Mouse (Mus musculus) neutrophil, adult 5-6 weeks (primary cell): ENCODE data around the gene Csnk1e. TPM values are rescaled to one million over a fixed set of nuclear protein-coding genes. Genes with fewer than 3 reads are reported as not detected.
"Not testable (repeated sequence)": the region's sequence is repeated elsewhere in the genome, so short reads cannot be mapped to it uniquely, and the experiment has no call there.

ENCODE experiments used
- ATAC-seq: fragments of 151-379, 151-347 bp; 2 replicates; pipeline ENCODE4 v1.8.0; 2017; ENCODE audit warnings: mild to moderate bottlenecking, moderate TSS enrichment; ENCODE audit not compliant: insufficient number of reproducible peaks, poor library complexity, low FRiP score, severe bottlenecking; ENCODE audit errors: extremely low read depth
- total RNA-seq: library from RNA; stranded (forward); fragments of 200-1000 nt; gene quantifications from 2 replicates; pipeline ENCODE4 v1.2.3, GENCODE M21; 2017

Gene Csnk1e
- total RNA-seq: 83.1 and 92.8 TPM in 2 replicates

- peak; percentile 24 for ATAC-seq
Observed at GRCm38 (mm10) chr15:79455106-79455810, at the start of gene Csnk1e. Gene Csnk1e (minus strand): TSS chr15:79455566.

- no peak for ATAC-seq
Observed at GRCm38 (mm10) chr15:79504707-79505452, 49.5 kb upstream of the Csnk1e start, which contains the start of gene Kcnj4. Gene Kcnj4 (minus strand): TSS chr15:79505241.

- no peak for ATAC-seq
Observed at GRCm38 (mm10) chr15:79503438-79503837, 48.1 kb upstream of the Csnk1e start.

- ATAC-seq: no peak
Observed at GRCm38 (mm10) chr15:79502891-79503341, 47.5 kb upstream of the Csnk1e start.

GRCm38 (mm10) chr15:79500110-79500509 is 44.7 kb upstream of the Csnk1e start:
- no peak for ATAC-seq

GRCm38 (mm10) chr15:79493527-79493926 is 38.2 kb upstream of the Csnk1e start:
- ATAC-seq: no peak

GRCm38 (mm10) chr15:79489463-79489862 is 34.1 kb upstream of the Csnk1e start:
- no peak for ATAC-seq

GRCm38 (mm10) chr15:79481181-79481688 is 25.9 kb upstream of the Csnk1e start:
- ATAC-seq: no peak

- ATAC-seq: no peak
Observed at GRCm38 (mm10) chr15:79477227-79477626, 21.9 kb upstream of the Csnk1e start.

GRCm38 (mm10) chr15:79473638-79474355 is 18.4 kb upstream of the Csnk1e start:
- no peak for ATAC-seq

GRCm38 (mm10) chr15:79473042-79473441 is 17.7 kb upstream of the Csnk1e start:
- no peak for ATAC-seq

- ATAC-seq: no peak
Observed at GRCm38 (mm10) chr15:79471095-79471494, 15.7 kb upstream of the Csnk1e start.

GRCm38 (mm10) chr15:79470583-79470982 is 15.2 kb upstream of the Csnk1e start:
- ATAC-seq: no peak

- ATAC-seq: no peak
Observed at GRCm38 (mm10) chr15:79469577-79469976, 14.2 kb upstream of the Csnk1e start.

GRCm38 (mm10) chr15:79466601-79467286 is 11.4 kb upstream of the Csnk1e start:
- ATAC-seq: peak; percentile 87

- ATAC-seq: no peak
Observed at GRCm38 (mm10) chr15:79456546-79456945, 1.2 kb upstream of the Csnk1e start.

- not testable (repeated sequence) for ATAC-seq
Observed at GRCm38 (mm10) chr15:79456104-79456503, 738 bp upstream of the Csnk1e start.

- no peak for ATAC-seq
Observed at GRCm38 (mm10) chr15:79453831-79454230, 1.5 kb downstream of the Csnk1e start.

- ATAC-seq: no peak
Observed at GRCm38 (mm10) chr15:79448041-79448440, 7.3 kb downstream of the Csnk1e start.
